Mouse (Mus musculus): ENCODE measurements around the gene 2410131K14Rik.

- TF ChIP-seq GATA1 (IDR thresholded peaks at IDR 0.05; ENCODE audit: low read length) (no peak), TAL1 (IDR thresholded peaks at IDR 0.05; ENCODE audit: low read length) (no peak)
Measured at GRCm38 (mm10) chr5:118311251-118311650, 66.2 kb downstream of the 2410131K14Rik start.
